In genomic region chr3:105912097-105912880, GRCm38 (mm10) we compare ENCODE assay signal across 1 mouse cellular context.
TF ChIP-seq lines count a peak whose summit lies in the region.

No protein-coding gene starts in this region.

TF ChIP-seq in MEL, 35 proteins besides CTCF, POLR2A, EP300 and RAD21 (continued from another document):
- TF ChIP-seq GATA1 (IDR thresholded peaks at IDR 0.05; ENCODE audit: low read depth, low read length) (peak; percentile 74), ZKSCAN1 (IDR thresholded peaks at IDR 0.05; ENCODE audit: low read depth, low read length) (no peak), MEF2A (IDR thresholded peaks at IDR 0.05; ENCODE audit: extremely low read depth, insufficient replicate concordance, low read depth, low read length, poor library complexity, severe bottlenecking) (no peak), POLR2AphosphoS5 (IDR thresholded peaks at IDR 0.05; ENCODE audit: borderline replicate concordance, low read depth, low read length) (no peak), MYB (IDR thresholded peaks at IDR 0.05; ENCODE audit: low read depth, low read length) (no peak), BHLHE40 (IDR thresholded peaks at IDR 0.05; ENCODE audit: borderline replicate concordance, low read depth, low read length) (peak; percentile 71), NRF1 (IDR thresholded peaks at IDR 0.05; ENCODE audit: insufficient read depth, low read depth, low read length, poor library complexity, severe bottlenecking) (no peak), TBP (IDR thresholded peaks at IDR 0.05; ENCODE audit: low read depth, low read length) (no peak), E2F4 (IDR thresholded peaks at IDR 0.05; ENCODE audit: borderline replicate concordance, low read depth, low read length) (no peak), MAFK (IDR thresholded peaks at IDR 0.05; ENCODE audit: borderline replicate concordance, low read depth, low read length) (no peak), USF2 (IDR thresholded peaks at IDR 0.05; ENCODE audit: borderline replicate concordance in 1 of 2, insufficient read depth in 1 of 2, low read depth in 1 of 2, low read length in 2 of 2) (no peak), SIN3A (IDR thresholded peaks at IDR 0.05; ENCODE audit: low read length) (peak; percentile 30; the same call in 1 of the 2 replicates), POLR2AphosphoS2 (IDR thresholded peaks at IDR 0.05; ENCODE audit: low read length) (no peak), GABPA (IDR thresholded peaks at IDR 0.05; ENCODE audit: low read depth, low read length) (no peak), TAL1 (IDR thresholded peaks at IDR 0.05; ENCODE audit: low read length) (no peak), ZC3H11A (IDR thresholded peaks at IDR 0.05; ENCODE audit: low read depth, low read length) (no peak), JUND (IDR thresholded peaks at IDR 0.05; ENCODE audit: low read depth, low read length) (no peak), MXI1 (IDR thresholded peaks at IDR 0.05; ENCODE audit: low read depth, low read length) (no peak), MYC (IDR thresholded peaks at IDR 0.05; ENCODE audit: low read depth, low read length) (0 out of 2 replicates have a peak, but pooled peaks have one; percentile 47), HCFC1 (IDR thresholded peaks at IDR 0.05; ENCODE audit: low read depth, low read length) (no peak), USF1 (IDR thresholded peaks at IDR 0.05; ENCODE audit: low read depth, low read length) (no peak), ZMIZ1 (IDR thresholded peaks at IDR 0.05; ENCODE audit: low read depth, low read length) (no peak), ELF1 (IDR thresholded peaks at IDR 0.05; ENCODE audit: low read depth, low read length) (no peak), KAT2A (conservative IDR thresholded peaks at IDR 0.05; ENCODE audit: low read depth, low read length) (no peak), ETS1 (IDR thresholded peaks at IDR 0.05; ENCODE audit: low read depth, low read length) (peak; percentile 59), NELFE (IDR thresholded peaks at IDR 0.05; ENCODE audit: low read depth, low read length) (no peak), MAZ (IDR thresholded peaks at IDR 0.05; ENCODE audit: low read depth, low read length) (0 out of 2 replicates have a peak, but pooled peaks have one; percentile 26)
